Mouse (Mus musculus) spleen, adult 2 months (tissue): ENCODE data around the gene Pld4.

Source experiments
- CTCF ChIP-seq: fragments of 200-500 bp; IDR thresholded peaks from 2 replicates; pipeline ENCODE4 v1.5.1; 2011; ENCODE audit warnings: mild to moderate bottlenecking, inconsistent platforms; ENCODE audit not compliant: insufficient read depth, insufficient read length, insufficient replicate concordance; ENCODE audit errors: extremely low read depth
- POLR2A ChIP-seq: fragments of 200-500 bp; IDR thresholded peaks from 2 replicates; pipeline ENCODE4 v1.6.1; 2011; ENCODE audit warnings: low read depth, low read length, inconsistent platforms

- TF ChIP-seq CTCF: no peak
- TF ChIP-seq POLR2A: no peak
These were observed 17.7 kb upstream of the Pld4 start for GRCm38 (mm10) chr12:112742768-112743167.
